ENCODE assay signal across 17 mouse cellular contexts in genomic region chr2:172580536-172581265, GRCm38 (mm10). TPM values are rescaled to one million over a fixed set of nuclear protein-coding genes. Genes with fewer than 3 reads are reported as not detected.
DNase-seq lines count a peak whose midpoint lies in the region; ATAC-seq and TF ChIP-seq lines count a peak whose summit lies in the region.
"Had no signal": no experiment of that assay in that cellular context is flagged by ENCODE, and none has a peak within 500 bp of the region (broad histone marks: within the 10 kb centered on the region; RNA-seq: fewer than 3 reads in every experiment).

No protein-coding gene starts in this region.

- no peaks in the 10 kb centered on the region for H3K9me3 ChIP-seq in forebrain, embryonic 14.5 days (replicated peaks; ENCODE audit: control insufficient read depth, low read length)
- H3K9me3 ChIP-seq in forebrain, embryonic 13.5 days (replicated peaks), result no peaks in the 10 kb centered on the region
- H3K9me3 ChIP-seq in forebrain, embryonic 16.5 days (ENCODE audit: control insufficient read depth, low read length), result no peaks in the 10 kb centered on the region
- H3K9me3 ChIP-seq: embryonic facial prominence, embryonic 12.5 days; G1E; heart, embryonic 12.5 days; megakaryocyte, embryonic 14.5 days had no signal

- no peak overlapping the region for H3K4me3 ChIP-seq in forebrain, embryonic 14.5 days (ENCODE audit: low read depth, low read length)
- H3K4me3 ChIP-seq in forebrain, embryonic 13.5 days, result no peak overlapping the region
- H3K4me3 ChIP-seq in liver, adult 2 months (ENCODE audit: insufficient read depth, low read depth, low read length), result no peak overlapping the region
- H3K4me3 ChIP-seq in forebrain, embryonic 16.5 days (replicated peaks; ENCODE audit: low read length), result no peak overlapping the region
- H3K4me3 ChIP-seq: embryonic facial prominence, embryonic 12.5 days; heart, embryonic 12.5 days; megakaryocyte, embryonic 14.5 days had no signal

- H3K27ac ChIP-seq in forebrain, embryonic 14.5 days (ENCODE audit: low read depth, low read length), result no peak overlapping the region
- H3K27ac ChIP-seq in forebrain, embryonic 13.5 days, result no peak overlapping the region
- no peak overlapping the region for H3K27ac ChIP-seq in liver, adult 2 months (replicated peaks; ENCODE audit: insufficient read depth, low read depth, low read length)
- no peak overlapping the region for H3K27ac ChIP-seq in forebrain, embryonic 16.5 days (ENCODE audit: low read length)
- H3K27ac ChIP-seq: embryonic facial prominence, embryonic 12.5 days had no signal

- 49% methylated on average over 12 of the region's 12 CpGs for WGBS in forebrain, embryonic 14.5 days
- 48% methylated on average over 12 of the region's 12 CpGs for WGBS in forebrain, embryonic 13.5 days
- WGBS in liver, adult 2 months, result 41% methylated on average over 12 of the region's 12 CpGs
- 42% methylated on average over 12 of the region's 12 CpGs for WGBS in forebrain, embryonic 16.5 days

- no peaks in the 10 kb centered on the region for H3K27me3 ChIP-seq in forebrain, embryonic 14.5 days (replicated peaks; ENCODE audit: control insufficient read depth, insufficient read depth, low read length)
- H3K27me3 ChIP-seq in forebrain, embryonic 13.5 days, result 0 out of 2 replicates have a peak, but pooled peaks cover 3% of the 10 kb centered on the region
- H3K27me3 ChIP-seq in liver, adult 2 months (ENCODE audit: control insufficient read depth, insufficient read depth, low read length), result no peaks in the 10 kb centered on the region; the same call in 1 of the 2 replicates
- H3K27me3 ChIP-seq in forebrain, embryonic 16.5 days (replicated peaks; ENCODE audit: control insufficient read depth, insufficient read depth, low read length), result no peaks in the 10 kb centered on the region
- H3K27me3 ChIP-seq: embryonic facial prominence, embryonic 12.5 days had no signal

- 0 out of 2 replicates have a peak, but pooled peaks have one; percentile 27 for ATAC-seq in forebrain, embryonic 14.5 days
- no peak for ATAC-seq in forebrain, embryonic 13.5 days
- ATAC-seq in forebrain, embryonic 16.5 days, result peak; percentile 60; the same call in 1 of the 2 replicates

- no peak overlapping the region for H3K9ac ChIP-seq in forebrain, embryonic 14.5 days (ENCODE audit: low read length)
- H3K9ac ChIP-seq in forebrain, embryonic 13.5 days, result no peak overlapping the region
- no peak overlapping the region for H3K9ac ChIP-seq in liver, adult 2 months (ENCODE audit: low read depth, low read length)
- H3K9ac ChIP-seq in forebrain, embryonic 16.5 days (replicated peaks; ENCODE audit: low read depth, low read length), result no peak overlapping the region
- H3K9ac ChIP-seq: embryonic facial prominence, embryonic 12.5 days; heart, embryonic 12.5 days; lung, embryonic 14.5 days had no signal

- H3K4me2 ChIP-seq in forebrain, embryonic 14.5 days (ENCODE audit: low read length), result no peak overlapping the region
- no peak overlapping the region for H3K4me2 ChIP-seq in forebrain, embryonic 13.5 days
- no peak overlapping the region for H3K4me2 ChIP-seq in forebrain, embryonic 16.5 days (ENCODE audit: low read length)
- H3K4me2 ChIP-seq: embryonic facial prominence, embryonic 12.5 days; heart, embryonic 12.5 days; lung, embryonic 14.5 days had no signal

- TF ChIP-seq CTCF in liver, adult 2 months (IDR thresholded peaks at IDR 0.05; ENCODE audit: low read depth, low read length), result no peak

- DNase-seq in forebrain, embryonic 14.5 days (ENCODE audit: low spot score), result no peak
- peak; percentile 93 for DNase-seq in liver, adult 2 months (ENCODE audit: extremely low read depth, low read depth, low spot score)
- no peak for DNase-seq in liver
- peak; percentile 57 for DNase-seq in adrenal gland, postnatal 10 days
- no peak for DNase-seq in spleen, postnatal 10 days (ENCODE audit: low spot score in 2 of 2)
- DNase-seq: cerebellum, adult 9-11 months; gastrocnemius, postnatal 14 days; heart, postnatal 4 days; kidney, adult 2 months; kidney, postnatal 36 days; lung, embryonic 14.5 days had no signal

- H3K36me3 ChIP-seq in forebrain, embryonic 14.5 days (ENCODE audit: control insufficient read depth, insufficient read depth, low read length), result no peaks in the 10 kb centered on the region
- no peaks in the 10 kb centered on the region for H3K36me3 ChIP-seq in forebrain, embryonic 13.5 days (ENCODE audit: poor library complexity, severe bottlenecking)
- no peaks in the 10 kb centered on the region for H3K36me3 ChIP-seq in liver, adult 2 months (ENCODE audit: control insufficient read depth, insufficient read depth, low read length)
- H3K36me3 ChIP-seq in forebrain, embryonic 16.5 days (ENCODE audit: control insufficient read depth, insufficient read depth), result no peaks in the 10 kb centered on the region
- H3K36me3 ChIP-seq: embryonic facial prominence, embryonic 12.5 days; G1E; heart, embryonic 12.5 days had no signal

- H3K79me2 ChIP-seq in liver, adult 2 months (ENCODE audit: control insufficient read depth, insufficient read depth, low read length), result no peaks in the 10 kb centered on the region

- peaks cover 18% of the 10 kb centered on the region for H3K4me1 ChIP-seq in forebrain, embryonic 14.5 days (ENCODE audit: control insufficient read depth, insufficient read depth, low read length)
- H3K4me1 ChIP-seq in forebrain, embryonic 13.5 days, result peaks cover 28% of the 10 kb centered on the region
- H3K4me1 ChIP-seq in liver, adult 2 months (ENCODE audit: control insufficient read depth, insufficient read depth, low read length), result peaks cover 9% of the 10 kb centered on the region
- H3K4me1 ChIP-seq in forebrain, embryonic 16.5 days (replicated peaks; ENCODE audit: control insufficient read depth, insufficient read depth, low read length), result peaks cover 14% of the 10 kb centered on the region
- H3K4me1 ChIP-seq: megakaryocyte, embryonic 14.5 days had no signal

- no peak for TF ChIP-seq POLR2A in liver, adult 2 months (IDR thresholded peaks at IDR 0.05; ENCODE audit: extremely low read depth, insufficient read depth, low read length)

RNA-seq across cellular contexts. Expression of gene Tfap2c, which starts 31.3 kb away (rescaled TPM):
- 20.6 and 21.8 TPM in 2 replicates for polyA plus RNA-seq in forebrain, embryonic 14.5 days (2014; fragmentation: Nextera tagmentation; extraction: Ambion mirVana)
- 35.1 and 35.4 TPM in 2 replicates for polyA plus RNA-seq in forebrain, embryonic 13.5 days (2015; fragmentation: Nextera tagmentation; extraction: Ambion mirVana)
- total RNA-seq in liver, adult 2 months (2014; rRNA removed), result not detected in 2 replicates
- polyA plus RNA-seq in liver, adult 2 months (2012; rRNA removed), result not detected in 2 replicates
- not detected for total RNA-seq in adrenal gland, postnatal 10 days (2021)
- polyA plus RNA-seq in forebrain, embryonic 16.5 days (2015; fragmentation: Nextera tagmentation; extraction: Ambion mirVana), result 22.3 and 28.5 TPM in 2 replicates
- total RNA-seq: gastrocnemius, postnatal 14 days; heart, postnatal 4 days had no signal
- polyA plus RNA-seq: G1E; kidney, adult 2 months had no signal

Comparison
In these comparisons a context has a peak if more than half of its experiments do, and no peak if none do; other contexts are left out.
1. DNase-seq: peak in liver, adult 2 months (single experiment) and adrenal gland, postnatal 10 days (single experiment); none in forebrain, embryonic 14.5 days (single experiment), liver (single experiment) and spleen, postnatal 10 days (0 of 2).
2. RNA of gene Tfap2c, which starts 31.3 kb away (polyA plus RNA-seq): 35.1 to 35.4 TPM in forebrain, embryonic 13.5 days, 22.3 to 28.5 TPM in forebrain, embryonic 16.5 days and 20.6 to 21.8 TPM in forebrain, embryonic 14.5 days; not detected in liver, adult 2 months; every median in the first group is over 10 times any median in the second.